Mouse (Mus musculus) brain, embryonic 14.5 days (tissue): ENCODE data around the gene Ambn. TPM values are rescaled to one million over a fixed set of nuclear protein-coding genes. Genes with fewer than 3 reads are reported as not detected.
"Not testable (repeated sequence)": the region's sequence is repeated elsewhere in the genome, so short reads cannot be mapped to it uniquely, and the experiment has no call there.

Experiments
- DNase-seq: peaks from one replicate; pipeline ENCODE4 v3.0.0-alpha.2; 2011; ENCODE audit warnings: low read depth
- CTCF ChIP-seq: fragments of 200-500 bp; IDR thresholded peaks from 2 replicates; pipeline ENCODE4 v1.5.1; 2012; ENCODE audit warnings: inconsistent platforms, mild to moderate bottlenecking, moderate library complexity, borderline replicate concordance; ENCODE audit not compliant: insufficient read depth, insufficient read length; ENCODE audit errors: extremely low read depth
- POLR2A ChIP-seq: fragments of 200-500 bp; IDR thresholded peaks from 2 replicates; pipeline ENCODE4 v1.6.1; 2012; ENCODE audit warnings: mild to moderate bottlenecking, inconsistent platforms, borderline replicate concordance; ENCODE audit not compliant: poor library complexity, insufficient read depth, insufficient read length, severe bottlenecking; ENCODE audit errors: extremely low read depth
- polyA plus RNA-seq: library from polyadenylated mRNA; depleted of rRNA; stranded (reverse); fragments of >200 nt; gene quantifications from 2 replicates; pipeline ENCODE4 v1.2.3, GENCODE M21; 2012; rRNA removed

Ambn gene
- polyA plus RNA-seq, result 0.41 TPM in 1 of 2 replicates, not detected in the other

DNA sequence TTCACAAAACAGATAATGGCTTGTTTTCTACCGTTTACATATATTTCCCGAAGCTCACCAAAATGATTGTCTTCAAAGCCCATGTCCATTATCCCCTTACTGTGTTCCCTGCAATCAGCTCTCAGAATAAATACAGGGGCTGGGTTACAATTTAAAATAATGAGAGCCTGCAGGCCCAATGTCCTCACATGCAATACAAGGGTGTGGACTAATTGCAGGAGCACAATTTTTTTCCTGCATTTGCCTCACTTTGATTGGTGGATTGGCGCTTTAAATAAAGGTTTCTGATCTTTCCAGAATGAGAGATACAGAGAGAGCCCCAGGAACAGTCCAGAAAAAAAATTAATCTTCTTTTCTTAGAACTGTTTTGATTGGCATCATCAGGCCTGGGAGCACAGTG is at the start of gene Ambn:
Ambn (plus strand) TSS at position 301 of the 400 bp plus-strand sequence.
- no peak for TF ChIP-seq POLR2A
- TF ChIP-seq CTCF, result no peak
- peak; percentile 2 for DNase-seq

DNA sequence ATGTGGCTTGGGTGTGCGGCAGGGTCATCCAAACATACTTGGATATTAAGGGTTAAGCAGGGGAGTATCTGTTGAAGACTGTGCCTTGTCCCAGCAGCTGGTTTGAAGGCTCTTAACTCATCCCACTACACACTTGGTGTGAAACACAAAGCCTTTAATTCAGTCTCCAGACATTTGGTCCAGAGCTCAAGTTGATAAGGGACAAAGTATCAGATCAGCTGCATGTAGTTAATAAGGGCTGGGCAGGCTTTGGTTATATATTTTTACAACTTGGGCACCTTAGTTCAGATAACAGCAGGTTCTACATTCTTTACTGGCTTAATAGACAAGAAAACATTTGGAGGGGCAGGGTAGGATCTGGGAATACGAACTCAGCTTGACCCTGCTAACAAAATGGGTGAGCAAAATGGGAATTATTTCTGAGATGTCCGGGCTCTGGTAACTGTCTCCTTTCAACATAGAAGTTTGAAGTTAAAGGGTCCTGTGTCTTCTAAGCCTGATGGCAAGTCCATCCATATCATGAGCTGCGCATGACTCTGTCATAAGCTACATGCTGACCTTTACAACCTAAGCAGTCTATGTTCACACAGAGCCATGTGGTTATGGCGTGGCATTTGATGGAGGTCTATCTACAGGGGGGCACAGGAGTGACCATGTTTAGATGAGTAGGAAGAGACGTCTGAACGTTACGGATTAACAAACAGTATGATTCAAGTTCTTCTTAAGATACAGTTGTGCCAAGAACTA is 35.3 kb upstream of the Ambn start:
- TF ChIP-seq POLR2A (no peak), CTCF (no peak)
- DNase-seq, result no peak

GRCm38 (mm10) chr5:88424892-88425291 is 30.9 kb upstream of the Ambn start:
- not testable (repeated sequence) for DNase-seq

GRCm38 (mm10) chr5:88426753-88427152 is 29.0 kb upstream of the Ambn start:
- DNase-seq, result peak; percentile 81
- TF ChIP-seq POLR2A, result no peak
- TF ChIP-seq CTCF, result no peak

- TF ChIP-seq CTCF (no peak), POLR2A (no peak)
- no peak for DNase-seq
These were observed 11.7 kb downstream of the Ambn start for GRCm38 (mm10) chr5:88467471-88467870.

DNA sequence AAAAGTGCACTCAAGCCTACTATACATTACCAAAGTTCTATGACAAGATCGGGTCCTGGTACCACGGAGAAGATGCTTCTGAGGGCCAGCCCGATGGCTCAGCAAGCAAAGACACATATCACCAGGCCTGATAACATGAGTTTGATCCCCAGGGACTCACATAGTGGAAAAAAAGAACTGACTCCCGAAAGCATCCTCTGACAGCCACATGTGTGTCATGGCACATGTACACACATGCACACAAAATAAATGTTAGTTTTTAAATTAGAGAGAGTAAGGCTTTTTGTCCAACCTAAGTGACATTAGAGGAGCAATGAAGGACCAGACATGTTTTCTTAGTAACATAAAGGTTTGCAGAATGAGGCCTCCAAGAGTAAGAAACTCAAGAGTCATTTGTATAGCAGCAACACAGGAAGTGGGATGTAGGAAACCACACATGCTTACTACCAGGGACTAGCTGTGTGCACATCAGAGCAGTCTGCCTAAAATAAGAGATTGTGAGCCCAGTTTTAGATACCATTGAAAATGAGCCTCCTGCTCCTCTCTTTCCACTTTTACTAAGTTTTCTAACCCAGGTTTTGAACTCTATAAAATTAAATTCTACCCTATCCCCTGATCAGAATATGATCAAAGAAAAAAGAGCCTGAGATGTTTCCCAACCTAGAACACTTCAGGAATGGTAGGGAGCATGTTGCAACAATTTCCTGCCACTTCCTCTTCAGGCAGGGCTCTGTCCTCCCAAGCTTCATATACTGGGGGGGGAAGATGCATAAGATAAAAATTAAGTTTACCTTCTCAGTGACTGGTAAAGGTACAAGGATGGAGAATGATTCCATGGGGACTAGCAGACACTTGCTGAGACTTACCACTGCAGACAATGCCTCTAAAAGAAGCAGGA is 13.3 kb downstream of the Ambn start:
- no peak for TF ChIP-seq POLR2A
- TF ChIP-seq CTCF, result no peak
- no peak for DNase-seq

DNA sequence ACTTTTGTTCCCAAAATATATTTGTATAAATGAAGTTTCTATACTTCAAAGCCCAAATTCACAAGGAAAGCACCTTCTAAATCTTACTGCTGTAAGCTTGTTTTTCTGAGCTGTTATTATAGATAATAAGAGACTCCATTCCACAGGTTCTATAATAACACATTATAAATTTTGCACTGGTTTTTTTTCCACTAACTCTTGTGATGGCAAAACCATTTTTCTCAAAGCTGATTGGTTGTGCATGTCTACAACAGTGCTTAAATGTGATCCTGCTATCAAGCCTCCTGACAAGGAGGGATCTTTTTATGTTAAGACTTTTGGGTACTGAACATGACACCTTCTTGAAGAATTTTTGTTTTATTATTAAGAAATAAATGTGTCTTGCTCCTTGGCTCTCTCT is 31.9 kb downstream of the Ambn start, which contains the start of gene Enam:
Enam (plus strand) TSS at position 301 of the 400 bp plus-strand sequence.
- TF ChIP-seq POLR2A (no peak), CTCF (no peak)
- DNase-seq, result no peak

DNA sequence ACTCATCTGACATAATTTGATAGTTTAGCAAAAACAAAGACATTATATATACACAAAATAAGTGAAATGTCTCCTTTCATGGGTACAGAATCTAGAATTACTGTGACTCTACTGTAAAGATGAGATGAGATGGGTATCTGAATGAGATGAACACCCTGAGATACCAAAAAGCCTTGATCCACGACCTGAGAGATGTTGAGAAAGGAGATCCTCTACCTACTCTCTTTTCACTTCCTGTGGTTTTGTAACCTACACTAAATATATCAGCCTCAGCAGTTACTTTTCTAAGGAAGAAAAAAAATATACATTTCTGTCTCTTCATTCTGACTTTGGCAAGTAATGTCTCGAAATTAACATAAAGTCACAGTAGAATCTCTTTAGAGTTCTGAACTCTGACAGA is 33.2 kb downstream of the Ambn start:
- TF ChIP-seq CTCF, result no peak
- no peak for TF ChIP-seq POLR2A
- DNase-seq, result no peak

DNA sequence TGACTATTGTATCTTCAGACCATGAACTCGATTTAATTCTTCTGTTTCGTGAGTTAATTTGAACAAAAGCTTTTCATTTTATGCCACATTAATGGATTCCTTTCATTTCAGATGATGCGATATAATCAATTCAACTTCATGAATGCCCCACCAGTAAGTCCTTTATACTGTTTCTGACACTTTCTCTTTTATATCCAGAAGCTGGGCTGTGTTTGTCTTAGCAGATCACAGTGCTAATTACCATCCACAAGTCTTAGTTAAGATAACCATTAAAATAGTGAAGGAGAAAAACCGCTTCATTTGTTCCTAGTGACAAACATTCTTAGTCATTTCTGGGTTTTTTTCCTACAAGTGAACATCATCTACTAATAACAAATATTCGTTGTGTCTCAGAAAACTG is 35.3 kb downstream of the Ambn start:
- peak; percentile 35 for DNase-seq
- no peak for TF ChIP-seq POLR2A
- TF ChIP-seq CTCF, result no peak

DNA sequence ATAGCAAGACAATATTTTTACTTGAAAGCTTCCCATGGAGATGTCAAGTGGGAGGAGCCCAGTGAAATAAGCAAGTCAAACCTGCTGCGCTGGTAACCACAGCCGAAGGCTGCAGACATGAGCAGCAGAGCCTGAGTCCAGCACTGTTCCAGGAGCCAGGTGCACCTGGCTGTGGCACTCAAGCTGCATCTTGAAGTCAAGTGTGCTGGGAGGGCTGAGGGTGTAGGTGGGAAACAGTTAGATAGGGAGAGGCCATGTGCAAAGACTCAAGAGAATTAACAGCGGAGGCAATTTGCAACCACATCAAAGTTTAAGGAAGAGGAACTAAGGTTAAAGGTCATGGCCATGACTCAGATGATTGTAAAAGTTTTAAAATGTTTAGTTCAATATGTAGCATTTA is 44.0 kb downstream of the Ambn start:
- DNase-seq, result no peak
- TF ChIP-seq POLR2A, result no peak
- no peak for TF ChIP-seq CTCF

DNA sequence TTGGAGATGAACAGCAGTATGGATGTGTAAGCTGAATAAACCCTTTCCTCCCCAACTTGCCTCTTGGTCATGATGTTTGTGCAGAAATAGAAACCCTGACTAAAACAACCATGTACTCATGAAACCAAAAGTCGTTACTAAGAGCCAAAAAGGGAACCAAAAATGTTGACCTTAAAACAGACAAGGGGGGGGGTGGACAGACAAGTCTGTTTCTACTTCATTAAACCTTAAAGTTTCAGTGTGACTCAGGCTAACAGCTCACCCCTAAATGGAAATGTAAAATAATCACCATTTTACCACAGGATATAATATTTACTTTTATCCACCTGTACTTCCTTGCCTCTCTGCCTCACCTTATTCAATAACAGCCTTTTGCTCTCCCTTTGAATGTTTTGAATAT is 52.8 kb downstream of the Ambn start:
- no peak for DNase-seq
- TF ChIP-seq POLR2A, result no peak
- TF ChIP-seq CTCF, result no peak
